Mouse (Mus musculus) liver, embryonic 14.5 days (tissue): ENCODE measurements around the gene Calhm5. TPM values are rescaled to one million over a fixed set of nuclear protein-coding genes. Genes with fewer than 3 reads are reported as not detected.

ENCODE experiments used
- ATAC-seq: fragments of 200-750 bp; cut with Nextera tagmentation; 2 replicates; pipeline ENCODE4 v1.8.0; 2017; ENCODE audit warnings: moderate number of reproducible peaks, mild to moderate bottlenecking, moderate library complexity; ENCODE audit not compliant: insufficient read depth
- DNase-seq, 3 experiments: peaks; one replicate each; pipeline ENCODE4 v3.0.0-alpha.2; 2012 to 2013; ENCODE audit warnings: low read depth in 3 of 3, low spot score in 3 of 3
- H3K27ac ChIP-seq: fragments of 300-500 bp; sonication (generic); 2 replicates; pipeline ENCODE4 v1.5.1; 2014; ENCODE audit warnings: moderate library complexity, mild to moderate bottlenecking, control low read depth, inconsistent platforms
- H3K27me3 ChIP-seq: fragments of 300-500 bp; sonication (generic); 2 replicates; pipeline ENCODE4 v1.6.1; 2014; ENCODE audit warnings: mild to moderate bottlenecking, low read length, moderate library complexity; ENCODE audit not compliant: control insufficient read depth, insufficient read depth
- H3K36me3 ChIP-seq: fragments of 300-500 bp; sonication (generic); replicated peaks from 2 replicates; pipeline ENCODE4 v1.6.1; 2014; ENCODE audit warnings: low read depth; ENCODE audit not compliant: control insufficient read depth, insufficient read depth
- H3K4me1 ChIP-seq, 2 experiments: fragments of 200-500 bp in 1 of 2; fragments of 300-500 bp in 1 of 2; sonication (generic) in 1 of 2; replicated peaks; 2 replicates each; pipeline ENCODE4 v1.6.1; 2012 to 2014; ENCODE audit warnings: antibody characterized with exemption in 1 of 2, inconsistent platforms in 1 of 2, low read length in 1 of 2; ENCODE audit not compliant: control insufficient read depth in 2 of 2, insufficient read depth in 2 of 2
- H3K4me2 ChIP-seq: fragments of 300-500 bp; sonication (generic); 2 replicates; pipeline ENCODE4 v1.6.1; 2014; ENCODE audit warnings: low read depth, mild to moderate bottlenecking, control low read depth, moderate library complexity
- H3K4me3 ChIP-seq, 2 experiments: fragments of 200-500 bp in 1 of 2; fragments of 300-500 bp in 1 of 2; sonication (generic) in 1 of 2; 2 replicates each; pipeline ENCODE4 v1.5.1; 2012 to 2014; ENCODE audit warnings: low read depth in 2 of 2, low read length in 2 of 2, mild to moderate bottlenecking in 2 of 2, control low read depth in 1 of 2, inconsistent platforms in 1 of 2, moderate library complexity in 1 of 2; ENCODE audit not compliant: insufficient read depth in 1 of 2
- H3K9ac ChIP-seq: fragments of 300-500 bp; sonication (generic); replicated peaks from 2 replicates; pipeline ENCODE4 v1.6.1; 2014; ENCODE audit warnings: mild to moderate bottlenecking, control low read depth, moderate library complexity
- H3K9me3 ChIP-seq: fragments of 300-500 bp; sonication (generic); 2 replicates; pipeline ENCODE4 v1.6.1; 2016; ENCODE audit warnings: low read length, mixed read lengths; ENCODE audit not compliant: control insufficient read depth
- CTCF ChIP-seq: IDR thresholded peaks from 2 replicates; pipeline ENCODE4 v1.5.1; 2016; ENCODE audit warnings: antibody characterized with exemption, low read depth, control low read depth
- EP300 ChIP-seq: IDR thresholded peaks from 2 replicates; pipeline ENCODE4 v1.6.1; 2016; ENCODE audit warnings: antibody characterized with exemption, low read depth
- WGBS: fragments of 180-500 bp; shearing (Covaris S2); extraction: QIAGEN DNeasy Blood & Tissue Kit; methylation state at CpG from one replicate; pipeline ENCODE4 v1.1.7; 2014; ENCODE audit not compliant: insufficient replicate concordance; 5-methylcytosine and 5-hydroxymethylcytosine counted together
- polyA plus RNA-seq, 2 experiments: library from polyadenylated mRNA; depleted of rRNA in 1 of 2; stranded (reverse) in 1 of 2; unstranded in 1 of 2; fragments of >200 nt; fragmentation: Nextera tagmentation in 1 of 2; extraction: Ambion mirVana in 1 of 2; gene quantifications; 2 replicates each; pipeline versions ENCODE4 v1.2.1 to v1.2.3; 2012 to 2014

The Calhm5 gene
- polyA plus RNA-seq, 2 experiments: 0.01 to 0.02 TPM

- Histone ChIP-seq H3K4me2 (no peak overlapping the region), H3K4me1 (peaks cover 0 to 3% of the 10 kb centered on the region in 2 experiments; a peak in 1 of 4 replicates), H3K27ac (no peak overlapping the region), H3K4me3 (no peak overlapping the region), H3K36me3 (no peaks in the 10 kb centered on the region), H3K27me3 (no peaks in the 10 kb centered on the region), H3K9me3 (no peaks in the 10 kb centered on the region), H3K9ac (no peak overlapping the region)
- TF ChIP-seq CTCF (no peak), EP300 (no peak)
- DNase-seq: no peak
- ATAC-seq: no peak
- WGBS: 51% methylated on average over 5 of the region's 5 CpGs
These were observed 4.4 kb downstream of the Calhm5 start for GRCm38 (mm10) chr10:34091888-34092287.

DNA sequence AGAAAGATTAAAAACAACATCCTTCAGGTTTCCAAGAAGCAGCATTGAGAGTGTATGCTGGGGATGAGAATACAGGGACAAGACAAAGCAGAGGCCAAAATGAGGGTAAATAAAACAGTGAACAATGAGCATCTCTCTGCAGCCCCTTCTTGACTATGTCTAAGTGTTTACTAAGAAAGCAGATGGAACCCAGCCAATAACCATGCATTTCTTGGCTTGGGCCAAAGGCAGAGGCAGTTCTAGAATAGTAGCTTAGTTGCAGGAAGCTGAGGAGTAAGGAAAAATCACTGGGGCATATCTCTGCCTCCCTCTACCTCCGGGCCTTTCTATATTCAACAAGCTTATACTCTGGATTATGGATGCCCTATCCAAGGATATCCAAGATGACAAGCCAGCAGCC is 5.8 kb downstream of the Calhm5 start:
- Histone ChIP-seq H3K9me3 (no peaks in the 10 kb centered on the region), H3K27me3 (no peaks in the 10 kb centered on the region), H3K27ac (no peak overlapping the region), H3K4me1 (no peaks in the 10 kb centered on the region), H3K36me3 (no peaks in the 10 kb centered on the region), H3K4me3 (no peak overlapping the region), H3K4me2 (no peak overlapping the region), H3K9ac (no peak overlapping the region)
- ATAC-seq (no peak), DNase-seq (no peak)
- 71% methylated on average over 1 of the region's 1 CpGs for WGBS
- TF ChIP-seq EP300 (no peak), CTCF (no peak)

- Histone ChIP-seq H3K27ac (no peak overlapping the region), H3K4me2 (no peak overlapping the region), H3K9ac (no peak overlapping the region), H3K27me3 (no peaks in the 10 kb centered on the region), H3K9me3 (no peaks in the 10 kb centered on the region), H3K36me3 (no peaks in the 10 kb centered on the region), H3K4me3 (no peak overlapping the region), H3K4me1 (no peaks in the 10 kb centered on the region)
- DNase-seq: no peak
- no peak for ATAC-seq
- 20% methylated on average over 3 of the region's 3 CpGs for WGBS
- TF ChIP-seq CTCF (no peak), EP300 (no peak)
These were observed 6.8 kb downstream of the Calhm5 start for GRCm38 (mm10) chr10:34089517-34089916.

- Histone ChIP-seq H3K9ac (no peak overlapping the region), H3K36me3 (no peaks in the 10 kb centered on the region), H3K4me1 (no peaks in the 10 kb centered on the region), H3K27me3 (no peaks in the 10 kb centered on the region), H3K4me3 (no peak overlapping the region), H3K27ac (no peak overlapping the region), H3K9me3 (no peaks in the 10 kb centered on the region), H3K4me2 (no peak overlapping the region)
- 59% methylated on average over 2 of the region's 2 CpGs for WGBS
- ATAC-seq (no peak), DNase-seq (no peak)
- TF ChIP-seq EP300 (no peak), CTCF (no peak)
These were observed 7.8 kb downstream of the Calhm5 start for GRCm38 (mm10) chr10:34088515-34088914.

- no peaks in the 10 kb centered on the region for H3K4me1 ChIP-seq
These were observed 9.8 kb downstream of the Calhm5 start for GRCm38 (mm10) chr10:34086514-34086913.

More at GRCm38 (mm10) chr10:34086514-34086913, 9.8 kb downstream of the Calhm5 start:
- Histone ChIP-seq H3K27ac (no peak overlapping the region), H3K9ac (no peak overlapping the region), H3K4me3 (no peak overlapping the region), H3K36me3 (no peaks in the 10 kb centered on the region), H3K4me2 (no peak overlapping the region), H3K27me3 (no peaks in the 10 kb centered on the region), H3K9me3 (no peaks in the 10 kb centered on the region)
- DNase-seq (no peak), ATAC-seq (no peak)
- WGBS: 81% methylated on average over 1 of the region's 1 CpGs
- TF ChIP-seq CTCF: no peak
- TF ChIP-seq EP300: no peak
